Mouse (Mus musculus) urinary bladder, adult 2 months (tissue): ENCODE results near the gene Ncapd2. TPM values are rescaled to one million over a fixed set of nuclear protein-coding genes. Genes with fewer than 3 reads are reported as not detected.
A peak's percentile ranks its signal among the peaks of the same experiment; 100 is the strongest.

Experiments
- DNase-seq: peaks from one replicate; pipeline ENCODE4 v3.0.0; 2022; ENCODE audit warnings: low spot score
- polyA plus RNA-seq: library from polyadenylated mRNA; depleted of rRNA; stranded (reverse); fragments of >200 nt; gene quantifications from 2 replicates; pipeline ENCODE4 v1.2.3, GENCODE M21; 2012; rRNA removed

The Ncapd2 gene
- polyA plus RNA-seq, 1 experiment = 17.3 TPM

GRCm38 (mm10) chr6:125147329-125147728 is 44.2 kb downstream of the Ncapd2 start:
- DNase-seq = no peak

- no peak for DNase-seq
Observed at GRCm38 (mm10) chr6:125146797-125147196, 44.7 kb downstream of the Ncapd2 start.

- no peak for DNase-seq
Observed at GRCm38 (mm10) chr6:125146148-125146547, 45.4 kb downstream of the Ncapd2 start.

- no peak for DNase-seq
Observed at GRCm38 (mm10) chr6:125145479-125145951, 46.0 kb downstream of the Ncapd2 start.

GRCm38 (mm10) chr6:125145001-125145400 is 46.5 kb downstream of the Ncapd2 start, which contains the start of gene Iffo1:
Gene Iffo1 (plus strand): TSS chr6:125145241.
- DNase-seq = no peak

GRCm38 (mm10) chr6:125143904-125144303 is 47.6 kb downstream of the Ncapd2 start:
- DNase-seq = no peak

- no peak for DNase-seq
Observed at GRCm38 (mm10) chr6:125143128-125143527, 48.4 kb downstream of the Ncapd2 start.

GRCm38 (mm10) chr6:125142436-125142835 is 49.1 kb downstream of the Ncapd2 start:
- no peak for DNase-seq

- DNase-seq = no peak
Observed at GRCm38 (mm10) chr6:125139747-125140146, 51.8 kb downstream of the Ncapd2 start.

GRCm38 (mm10) chr6:125137002-125137671 is 54.4 kb downstream of the Ncapd2 start:
- DNase-seq = no peak

GRCm38 (mm10) chr6:125132470-125132869 is 59.0 kb downstream of the Ncapd2 start:
- DNase-seq = no peak

GRCm38 (mm10) chr6:125131302-125132156 is 60.0 kb downstream of the Ncapd2 start, which contains the start of gene Nop2:
Gene Nop2 (plus strand): TSS chr6:125131909.
- DNase-seq = peak; percentile 72

GRCm38 (mm10) chr6:125129710-125130402 is 61.6 kb downstream of the Ncapd2 start:
- DNase-seq = no peak

GRCm38 (mm10) chr6:125128724-125129123 is 62.8 kb downstream of the Ncapd2 start:
- DNase-seq = no peak

- DNase-seq = no peak
Observed at GRCm38 (mm10) chr6:125119387-125119786, 72.1 kb downstream of the Ncapd2 start.

Other genes starting within 250 kb of the Ncapd2 start
- 162 and 183 TPM in 2 replicates for gene Cops7a, start 226.2 kb downstream of the Ncapd2 start, polyA plus RNA-seq
- 19.3 and 24.4 TPM in 2 replicates for gene Pianp, start 195.0 kb downstream of the Ncapd2 start, polyA plus RNA-seq
- 42.8 and 43.1 TPM in 2 replicates for gene Zfp384, start 182.6 kb downstream of the Ncapd2 start, polyA plus RNA-seq
- 88.6 and 113 TPM in 2 replicates for gene Ing4, start 151.9 kb downstream of the Ncapd2 start, polyA plus RNA-seq
- gene Acrbp, start 142.0 kb downstream of the Ncapd2 start, polyA plus RNA-seq = 23.5 and 24.7 TPM in 2 replicates
- gene Lpar5, start 123.8 kb downstream of the Ncapd2 start, polyA plus RNA-seq = 2.9 and 4.2 TPM in 2 replicates
- 43.1 and 78.9 TPM in 2 replicates for gene Chd4, start 95.7 kb downstream of the Ncapd2 start, polyA plus RNA-seq
- 23.1 TPM in 2 replicates for gene Nop2, start 59.8 kb downstream of the Ncapd2 start, polyA plus RNA-seq
- gene Iffo1, start 46.5 kb downstream of the Ncapd2 start, polyA plus RNA-seq = 28.6 and 29.0 TPM in 2 replicates
- gene Gapdh, start 25.2 kb downstream of the Ncapd2 start, polyA plus RNA-seq = 2,278 and 2,316 TPM in 2 replicates
- 69.8 and 72.9 TPM in 2 replicates for gene Mrpl51, start 100 bp upstream of the Ncapd2 start, polyA plus RNA-seq
- 29.0 and 37.2 TPM in 2 replicates for gene Vamp1, start 23.9 kb upstream of the Ncapd2 start, polyA plus RNA-seq
- 16.6 and 19.7 TPM in 2 replicates for gene Tapbpl, start 40.2 kb upstream of the Ncapd2 start, polyA plus RNA-seq
- gene Cd27, start 45.3 kb upstream of the Ncapd2 start, polyA plus RNA-seq = 0.59 and 0.83 TPM in 2 replicates
- 0.04 TPM in 1 of 2 replicates, not detected in the other for gene Tuba3a, start 94.3 kb upstream of the Ncapd2 start, polyA plus RNA-seq
- gene Ltbr, start 122.2 kb upstream of the Ncapd2 start, polyA plus RNA-seq = 101 and 118 TPM in 2 replicates
- gene Scnn1a, start 129.0 kb upstream of the Ncapd2 start, polyA plus RNA-seq = 2.9 and 3.9 TPM in 2 replicates
- 140 and 152 TPM in 2 replicates for gene Tnfrsf1a, start 157.7 kb upstream of the Ncapd2 start, polyA plus RNA-seq
- gene Plekhg6, start 189.1 kb upstream of the Ncapd2 start, polyA plus RNA-seq = 17.5 and 18.7 TPM in 2 replicates